Mouse (Mus musculus): ENCODE results near the gene Dlgap5. TPM values are rescaled to one million over a fixed set of nuclear protein-coding genes. Genes with fewer than 3 reads are reported as not detected.

Gene Dlgap5
- polyA plus RNA-seq (2012; rRNA removed; ENCODE audit: low replicate concordance), result 0.37 and 2.1 TPM in 2 replicates

DNA sequence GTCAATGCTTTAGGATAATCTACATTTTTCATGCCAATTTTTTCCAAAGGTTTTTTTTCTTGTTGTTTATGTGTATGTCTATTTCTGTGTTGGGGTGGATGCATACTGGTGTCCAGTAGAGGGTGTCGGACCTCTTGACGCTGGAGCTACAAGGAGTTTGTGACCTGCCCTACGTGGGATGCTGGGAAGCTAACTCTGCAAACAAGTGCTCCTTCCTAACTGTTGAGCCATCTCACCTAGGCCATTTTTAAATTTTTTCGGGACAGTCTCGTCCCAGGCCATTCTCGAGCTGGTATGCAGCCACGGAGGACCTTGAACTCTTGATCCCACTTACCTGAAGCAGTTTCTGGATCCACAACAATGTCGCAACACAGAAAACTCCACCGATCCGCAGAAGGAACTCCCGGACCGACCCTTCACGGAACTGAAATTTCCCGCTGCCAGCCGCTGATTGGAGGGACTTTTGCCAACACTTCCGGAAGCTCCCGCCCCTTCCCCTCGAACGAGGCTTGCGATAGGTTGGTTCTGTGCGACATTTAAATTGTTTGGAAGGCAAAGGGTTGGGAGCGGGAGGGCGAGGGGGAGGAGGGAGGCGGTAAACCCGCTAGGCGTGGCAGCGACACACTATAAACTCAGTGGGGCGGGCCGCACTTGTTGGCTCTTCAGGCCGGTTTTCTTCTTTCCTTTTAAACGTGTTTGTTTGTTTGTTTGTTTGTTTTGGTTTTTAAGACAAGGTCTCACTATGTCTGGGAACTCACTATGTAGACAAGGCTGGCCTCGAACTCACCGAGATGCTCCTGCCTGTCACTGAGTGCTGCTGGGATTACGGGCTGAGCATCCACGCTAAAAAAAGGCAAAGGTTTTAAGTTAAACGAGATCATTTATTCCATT is at the start of gene Dlgap5:
Gene Dlgap5 (minus strand): TSS at position 633 of the 891 bp plus-strand sequence.

DNA sequence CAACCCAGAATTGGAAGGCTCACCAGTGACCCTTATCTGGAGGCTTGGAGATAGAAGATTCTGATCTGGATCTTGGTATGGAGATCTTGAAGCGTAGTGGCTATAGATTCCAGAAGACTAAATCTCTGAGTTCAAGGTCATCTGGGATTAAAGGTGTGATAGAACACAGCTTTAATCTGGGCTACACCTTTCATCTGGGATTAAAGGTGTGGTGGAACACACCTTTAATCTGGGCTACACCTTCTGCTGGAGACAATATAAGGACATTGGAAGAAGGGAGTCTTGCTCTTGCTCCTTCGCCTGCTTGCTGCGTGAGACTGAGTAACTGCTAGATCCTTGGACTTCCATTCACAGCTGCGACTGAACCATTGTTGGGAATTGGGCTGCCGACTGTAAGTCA is 31.9 kb upstream of the Dlgap5 start, which contains the start of gene Fbxo34:
Gene Fbxo34 (plus strand): TSS at position 301 of the 400 bp plus-strand sequence.

DNA sequence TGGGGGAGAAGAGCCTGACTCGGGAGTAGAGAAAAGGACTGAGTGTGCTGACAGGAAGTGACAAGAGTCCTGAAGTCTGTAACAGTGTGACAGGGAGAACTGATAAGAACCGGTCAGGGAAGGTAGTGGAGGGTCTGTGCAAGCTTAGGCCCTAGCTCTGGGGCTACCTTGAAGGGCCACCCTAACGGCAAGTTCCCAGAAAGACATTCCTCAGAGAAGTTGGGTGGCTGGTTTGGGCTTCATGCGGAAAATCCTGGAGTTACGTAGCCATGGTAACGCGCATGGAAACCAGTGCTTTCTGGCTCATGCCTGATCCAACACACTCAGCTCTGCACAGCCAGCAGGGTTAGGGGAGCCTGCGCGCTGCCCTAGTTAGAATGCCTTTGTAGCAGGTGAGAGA is 50.7 kb downstream of the Dlgap5 start, which contains the start of gene Lgals3:
Gene Lgals3 (plus strand): TSS at position 291 of the 400 bp plus-strand sequence.

Other genes starting within 250 kb of the Dlgap5 start
- gene Gch1, start 229.0 kb downstream of the Dlgap5 start, polyA plus RNA-seq (2012; rRNA removed; ENCODE audit: low replicate concordance), result 4.1 and 4.3 TPM in 2 replicates
- 0.89 and 2.5 TPM in 2 replicates for gene Wdhd1, start 141.6 kb downstream of the Dlgap5 start, polyA plus RNA-seq (2012; rRNA removed; ENCODE audit: low replicate concordance)
- gene Socs4, start 141.5 kb downstream of the Dlgap5 start, polyA plus RNA-seq (2012; rRNA removed; ENCODE audit: low replicate concordance), result 2.9 and 4.3 TPM in 2 replicates
- gene Mapk1ip1l, start 120.1 kb downstream of the Dlgap5 start, polyA plus RNA-seq (2012; rRNA removed; ENCODE audit: low replicate concordance), result 21.2 and 42.0 TPM in 2 replicates
- 167 and 321 TPM in 2 replicates for gene Lgals3, start 50.7 kb downstream of the Dlgap5 start, polyA plus RNA-seq (2012; rRNA removed; ENCODE audit: low replicate concordance)
- gene Fbxo34, start 32.0 kb upstream of the Dlgap5 start, polyA plus RNA-seq (2012; rRNA removed; ENCODE audit: low replicate concordance), result 14.6 and 14.8 TPM in 2 replicates
- 7.9 and 10.9 TPM in 2 replicates for gene Atg14, start 152.2 kb upstream of the Dlgap5 start, polyA plus RNA-seq (2012; rRNA removed; ENCODE audit: low replicate concordance)
- gene Ktn1, start 230.0 kb upstream of the Dlgap5 start, polyA plus RNA-seq (2012; rRNA removed; ENCODE audit: low replicate concordance), result 5.5 and 9.4 TPM in 2 replicates

Data from subcutaneous adipose tissue, adult 2 months (tissue).